Mouse (Mus musculus) intestine, postnatal 0 days (tissue): Measurements from ENCODE around the gene Fam124b. TPM values are rescaled to one million over a fixed set of nuclear protein-coding genes. Genes with fewer than 3 reads are reported as not detected.

Experiments used
- ATAC-seq: fragments of 200-750 bp; cut with Nextera tagmentation; 2 replicates; pipeline ENCODE4 v1.8.0; 2017; ENCODE audit warnings: mild to moderate bottlenecking, moderate TSS enrichment, moderate library complexity
- H3K27ac ChIP-seq: fragments of 300-500 bp; sonication (generic); 2 replicates; pipeline ENCODE4 v1.5.1; 2014; ENCODE audit warnings: mild to moderate bottlenecking, low read depth, low read length, moderate library complexity
- H3K27me3 ChIP-seq: fragments of 300-500 bp; sonication (generic); replicated peaks from 2 replicates; pipeline ENCODE4 v1.6.1; 2014; ENCODE audit warnings: low read length, mixed read lengths; ENCODE audit not compliant: control insufficient read depth, insufficient read depth
- H3K36me3 ChIP-seq: fragments of 300-500 bp; sonication (generic); 2 replicates; pipeline ENCODE4 v1.6.1; 2014; ENCODE audit warnings: mild to moderate bottlenecking, moderate library complexity; ENCODE audit not compliant: control insufficient read depth, insufficient read depth
- H3K4me1 ChIP-seq: fragments of 300-500 bp; sonication (generic); replicated peaks from 2 replicates; pipeline ENCODE4 v1.6.1; 2014; ENCODE audit warnings: antibody characterized with exemption, low read length, mixed read lengths; ENCODE audit not compliant: control insufficient read depth, insufficient read depth
- H3K4me2 ChIP-seq: fragments of 300-500 bp; sonication (generic); replicated peaks from 2 replicates; pipeline ENCODE4 v1.6.1; 2014; ENCODE audit warnings: low read depth, mild to moderate bottlenecking, moderate library complexity
- H3K4me3 ChIP-seq: fragments of 300-500 bp; sonication (generic); 2 replicates; pipeline ENCODE4 v1.5.1; 2014; ENCODE audit warnings: low read depth, low read length
- H3K9ac ChIP-seq: fragments of 300-500 bp; sonication (generic); 2 replicates; pipeline ENCODE4 v1.6.1; 2014; ENCODE audit warnings: mild to moderate bottlenecking, low read depth, low read length
- H3K9me3 ChIP-seq: fragments of 300-500 bp; sonication (generic); 2 replicates; pipeline ENCODE4 v1.6.1; 2016; ENCODE audit warnings: mixed run types; ENCODE audit not compliant: control insufficient read depth
- CTCF ChIP-seq: sonication (generic); IDR thresholded peaks from 2 replicates; pipeline ENCODE4 v1.5.1; 2016; ENCODE audit warnings: low read depth, mild to moderate bottlenecking, control low read depth, antibody characterized with exemption, moderate library complexity
- WGBS: fragments of 180-500 bp; shearing (Covaris S2); extraction: QIAGEN DNeasy Blood & Tissue Kit; methylation state at CpG from one replicate; pipeline ENCODE4 v1.1.7; 2014; 5-methylcytosine and 5-hydroxymethylcytosine counted together
- polyA plus RNA-seq: library from polyadenylated mRNA; unstranded; fragments of >200 nt; fragmentation: Nextera tagmentation; extraction: Ambion mirVana; gene quantifications from 2 replicates; pipeline ENCODE4 v1.2.1, GENCODE M21; 2015

Fam124b gene
- polyA plus RNA-seq, 1 experiment from 2014 or later, result 0.14 TPM

- H3K9me3 ChIP-seq, result no peaks in the 10 kb centered on the region
- no peaks in the 10 kb centered on the region for H3K4me1 ChIP-seq
- H3K4me3 ChIP-seq, result no peak overlapping the region
- ATAC-seq, result no peak
- no peaks in the 10 kb centered on the region for H3K27me3 ChIP-seq
- no peaks in the 10 kb centered on the region for H3K36me3 ChIP-seq
- H3K4me2 ChIP-seq, result no peak overlapping the region
- no peak for TF ChIP-seq CTCF
- H3K27ac ChIP-seq, result no peak overlapping the region
- 47% methylated on average over 3 of the region's 3 CpGs for WGBS
- H3K9ac ChIP-seq, result no peak overlapping the region
These were observed 6.7 kb upstream of the Fam124b start for GRCm38 (mm10) chr1:80224839-80225412.

GRCm38 (mm10) chr1:80221151-80221550 lies 2.9 kb upstream of the Fam124b start:
- no peak overlapping the region for H3K4me3 ChIP-seq
- no peaks in the 10 kb centered on the region for H3K36me3 ChIP-seq
- no peak overlapping the region for H3K9ac ChIP-seq
- H3K4me1 ChIP-seq, result no peaks in the 10 kb centered on the region
- 62% methylated on average over 4 of the region's 4 CpGs for WGBS
- H3K9me3 ChIP-seq, result no peaks in the 10 kb centered on the region
- no peaks in the 10 kb centered on the region for H3K27me3 ChIP-seq
- TF ChIP-seq CTCF, result no peak
- H3K27ac ChIP-seq, result no peak overlapping the region
- ATAC-seq, result no peak
- H3K4me2 ChIP-seq, result no peak overlapping the region

GRCm38 (mm10) chr1:80213826-80214225 lies 4.4 kb downstream of the Fam124b start:
- no peaks in the 10 kb centered on the region for H3K36me3 ChIP-seq
- 0 out of 2 replicates have a peak overlapping the region, but pooled peaks have one; percentile 17 for H3K4me2 ChIP-seq
- no peaks in the 10 kb centered on the region for H3K9me3 ChIP-seq
- H3K9ac ChIP-seq, result no peak overlapping the region
- no peak for TF ChIP-seq CTCF
- no peak for ATAC-seq
- no peaks in the 10 kb centered on the region for H3K27me3 ChIP-seq
- H3K4me3 ChIP-seq, result no peak overlapping the region
- 68% methylated on average over 9 of the region's 9 CpGs for WGBS
- 0 out of 2 replicates have a peak overlapping the region, but pooled peaks have one; percentile 46 for H3K27ac ChIP-seq
- H3K4me1 ChIP-seq, result no peaks in the 10 kb centered on the region

- TF ChIP-seq CTCF, result no peak
- 90% methylated on average over 10 of the region's 10 CpGs for WGBS
- peak overlapping the region; percentile 46; the same call in 1 of the 2 replicates for H3K27ac ChIP-seq
These were observed 5.1 kb downstream of the Fam124b start for GRCm38 (mm10) chr1:80213146-80213545.

GRCm38 (mm10) chr1:80202314-80202713 lies 16.0 kb downstream of the Fam124b start:
- H3K27me3 ChIP-seq, result no peaks in the 10 kb centered on the region
- no peak for ATAC-seq
- no peak overlapping the region for H3K27ac ChIP-seq
- no peaks in the 10 kb centered on the region for H3K4me1 ChIP-seq
- H3K4me3 ChIP-seq, result no peak overlapping the region
- no peak for TF ChIP-seq CTCF
- H3K9ac ChIP-seq, result no peak overlapping the region
- H3K36me3 ChIP-seq, result no peaks in the 10 kb centered on the region
- H3K9me3 ChIP-seq, result no peaks in the 10 kb centered on the region
- 86% methylated on average over 3 of the region's 3 CpGs for WGBS
- no peak overlapping the region for H3K4me2 ChIP-seq

More at GRCm38 (mm10) chr1:80213146-80213545, 5.1 kb downstream of the Fam124b start:
- H3K9me3 ChIP-seq, result no peaks in the 10 kb centered on the region
- H3K9ac ChIP-seq, result no peak overlapping the region
- no peaks in the 10 kb centered on the region for H3K27me3 ChIP-seq
- H3K4me3 ChIP-seq, result 0 out of 2 replicates have a peak overlapping the region, but pooled peaks have one; percentile 12
- H3K36me3 ChIP-seq, result no peaks in the 10 kb centered on the region
- H3K4me1 ChIP-seq, result no peaks in the 10 kb centered on the region
- H3K4me2 ChIP-seq, result peak overlapping the region; percentile 21; the same call in 1 of the 2 replicates
- ATAC-seq, result no peak

- Histone ChIP-seq H3K27ac (no peak overlapping the region), H3K4me3 (no peak overlapping the region), H3K9ac (no peak overlapping the region), H3K27me3 (no peaks in the 10 kb centered on the region), H3K4me2 (no peak overlapping the region), H3K36me3 (no peaks in the 10 kb centered on the region), H3K9me3 (no peaks in the 10 kb centered on the region), H3K4me1 (no peaks in the 10 kb centered on the region)
- ATAC-seq, result no peak
- no peak for TF ChIP-seq CTCF
- WGBS, result 88% methylated on average over 8 of the region's 8 CpGs
These were observed 25.4 kb downstream of the Fam124b start for GRCm38 (mm10) chr1:80192837-80193236.
